Mouse (Mus musculus): ENCODE data around the gene Kpnb1. TPM values are rescaled to one million over a fixed set of nuclear protein-coding genes. Genes with fewer than 3 reads are reported as not detected.

Kpnb1 gene
- total and polyA plus RNA-seq, 3 experiments, result 22.1 to 80.8 (median 71.7) TPM

DNA sequence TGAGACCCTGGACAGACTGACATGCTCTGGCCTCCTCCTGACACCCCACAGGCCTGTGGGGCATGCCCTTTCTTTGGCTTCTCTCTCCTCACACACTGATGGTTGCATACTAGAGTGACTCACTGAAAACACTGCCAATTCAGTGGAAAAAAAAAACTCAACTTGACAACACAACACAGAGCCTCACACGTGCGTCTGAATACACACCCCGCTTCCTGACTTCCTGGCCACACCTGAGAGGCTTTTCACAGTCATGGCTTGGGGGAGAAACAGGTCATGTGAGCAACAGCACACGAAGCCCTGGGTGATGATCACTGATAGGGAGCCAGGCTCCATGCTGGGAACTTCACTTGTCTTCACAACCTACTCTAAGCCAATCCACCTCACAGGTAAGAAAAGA, 46.9 kb downstream of the Kpnb1 start:
- Histone ChIP-seq H3K79me2 (replicated peaks; ENCODE audit: control insufficient read depth, insufficient read depth, low read length) (no peaks in the 10 kb centered on the region), H3K4me3 (no peak overlapping the region), H3K27me3 (ENCODE audit: control insufficient read depth, insufficient read depth, low read length) (no peaks in the 10 kb centered on the region), H3K36me3 (ENCODE audit: control insufficient read depth, insufficient read depth, low read length) (no peaks in the 10 kb centered on the region), H3K9ac (ENCODE audit: low read depth, low read length) (no peak overlapping the region), H3K4me1 (ENCODE audit: control insufficient read depth, insufficient read depth, low read length) (peaks cover 2% of the 10 kb centered on the region; the same call in 1 of the 2 replicates), H3K27ac (no peak overlapping the region)
- intact Hi-C loops (cut with DNase I), result no loop called here
- 57% methylated on average over 4 of the region's 4 CpGs for WGBS
- DNase-seq, result no peak
- TF ChIP-seq CTCF (IDR thresholded peaks at IDR 0.05), result no peak
- no peak for TF ChIP-seq POLR2A (IDR thresholded peaks at IDR 0.05; ENCODE audit: insufficient read depth, low read depth, low read length)
- TF ChIP-seq EP300 (IDR thresholded peaks at IDR 0.05; ENCODE audit: insufficient read depth, low read depth, low read length), result no peak

DNA sequence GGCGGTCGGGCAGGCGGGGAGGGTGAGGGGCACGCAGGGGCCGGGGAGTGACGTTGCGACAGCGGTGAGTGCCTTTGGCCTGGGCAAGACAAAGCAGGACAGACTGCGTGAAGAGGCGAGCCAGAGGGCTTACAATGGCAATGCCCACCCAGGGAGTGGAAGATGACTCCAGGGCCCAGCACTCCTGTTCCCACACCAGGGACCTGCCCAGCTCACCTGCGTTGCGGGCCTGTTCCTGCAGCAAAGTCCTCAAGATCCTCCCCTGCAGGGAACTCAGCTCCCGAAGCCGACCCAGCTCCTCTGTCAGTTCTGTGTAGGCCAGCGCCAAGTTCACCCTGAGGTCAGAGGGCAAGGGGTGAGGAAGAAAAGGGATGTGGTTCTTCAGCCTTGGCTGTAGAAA, 48.4 kb downstream of the Kpnb1 start:
- no peak overlapping the region for H3K27ac ChIP-seq
- no peaks in the 10 kb centered on the region for H3K27me3 ChIP-seq (ENCODE audit: control insufficient read depth, insufficient read depth, low read length)

DNA sequence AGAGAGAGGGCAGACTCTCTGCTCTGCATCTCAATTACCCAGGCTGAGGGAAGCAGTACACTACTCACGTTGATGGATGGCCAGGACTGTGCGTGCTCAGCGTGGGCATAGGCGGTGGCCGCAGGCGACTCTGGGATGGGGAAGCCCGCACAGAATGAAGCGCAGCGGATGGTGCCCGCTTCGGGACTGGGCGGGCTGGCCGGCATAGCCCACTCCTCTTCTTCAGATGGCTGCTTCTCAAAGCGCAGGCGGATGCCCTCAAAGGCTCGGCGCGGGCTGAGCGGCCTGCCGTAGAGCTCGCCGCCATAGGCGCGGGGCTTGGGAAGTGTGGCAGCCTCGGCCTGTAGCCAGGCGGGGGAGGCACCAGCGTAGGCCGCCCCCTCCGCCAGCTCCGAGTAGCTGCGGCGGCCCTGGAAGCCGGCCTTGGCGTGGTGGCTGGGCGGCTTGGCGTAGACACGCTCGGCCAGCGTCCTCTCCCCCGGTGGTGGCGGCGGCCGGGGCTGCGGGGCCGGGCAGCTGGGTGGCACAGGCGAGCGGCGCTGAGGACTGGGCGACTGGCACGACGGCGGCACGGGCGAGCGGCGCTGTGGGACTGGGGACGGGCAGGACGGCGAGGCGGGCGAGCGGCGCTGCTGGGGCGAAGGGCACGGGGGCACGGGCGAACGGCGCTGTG, 49.0 kb downstream of the Kpnb1 start:
- H3K4me3 ChIP-seq, result peak overlapping the region; percentile 36; the same call in 1 of the 2 replicates
- H3K27ac ChIP-seq, result no peak overlapping the region
- H3K4me1 ChIP-seq (ENCODE audit: control insufficient read depth, insufficient read depth, low read length), result peaks cover 2% of the 10 kb centered on the region; the same call in 1 of the 2 replicates
- no peaks in the 10 kb centered on the region for H3K79me2 ChIP-seq (replicated peaks; ENCODE audit: control insufficient read depth, insufficient read depth, low read length)
- 68% methylated on average over 69 of the region's 69 CpGs for WGBS
- H3K9ac ChIP-seq (ENCODE audit: low read depth, low read length), result peak overlapping the region; percentile 85
- intact Hi-C loops (cut with DNase I), result no loop called here
- peak; percentile 32 to 39 for DNase-seq
- TF ChIP-seq EP300 (IDR thresholded peaks at IDR 0.05; ENCODE audit: insufficient read depth, low read depth, low read length), result no peak
- no peak for TF ChIP-seq CTCF (IDR thresholded peaks at IDR 0.05)
- no peak for TF ChIP-seq POLR2A (IDR thresholded peaks at IDR 0.05; ENCODE audit: insufficient read depth, low read depth, low read length)
- H3K27me3 ChIP-seq (ENCODE audit: control insufficient read depth, insufficient read depth, low read length), result no peaks in the 10 kb centered on the region
- no peaks in the 10 kb centered on the region for H3K36me3 ChIP-seq (ENCODE audit: control insufficient read depth, insufficient read depth, low read length)

More for the DNA sequence above, 48.4 kb downstream of the Kpnb1 start:
- no peaks in the 10 kb centered on the region for H3K36me3 ChIP-seq (ENCODE audit: control insufficient read depth, insufficient read depth, low read length)
- WGBS, result 65% methylated on average over 15 of the region's 15 CpGs
- no peaks in the 10 kb centered on the region for H3K79me2 ChIP-seq (replicated peaks; ENCODE audit: control insufficient read depth, insufficient read depth, low read length)
- DNase-seq, result no peak
- peaks cover 2% of the 10 kb centered on the region; the same call in 1 of the 2 replicates for H3K4me1 ChIP-seq (ENCODE audit: control insufficient read depth, insufficient read depth, low read length)
- TF ChIP-seq EP300 (IDR thresholded peaks at IDR 0.05; ENCODE audit: insufficient read depth, low read depth, low read length) (no peak), CTCF (IDR thresholded peaks at IDR 0.05) (no peak), POLR2A (IDR thresholded peaks at IDR 0.05; ENCODE audit: insufficient read depth, low read depth, low read length) (no peak)
- H3K4me3 ChIP-seq, result peak overlapping the region; percentile 36; the same call in 1 of the 2 replicates
- H3K9ac ChIP-seq (ENCODE audit: low read depth, low read length), result peak overlapping the region; percentile 85
- intact Hi-C loops (cut with DNase I), result no loop called here

DNA sequence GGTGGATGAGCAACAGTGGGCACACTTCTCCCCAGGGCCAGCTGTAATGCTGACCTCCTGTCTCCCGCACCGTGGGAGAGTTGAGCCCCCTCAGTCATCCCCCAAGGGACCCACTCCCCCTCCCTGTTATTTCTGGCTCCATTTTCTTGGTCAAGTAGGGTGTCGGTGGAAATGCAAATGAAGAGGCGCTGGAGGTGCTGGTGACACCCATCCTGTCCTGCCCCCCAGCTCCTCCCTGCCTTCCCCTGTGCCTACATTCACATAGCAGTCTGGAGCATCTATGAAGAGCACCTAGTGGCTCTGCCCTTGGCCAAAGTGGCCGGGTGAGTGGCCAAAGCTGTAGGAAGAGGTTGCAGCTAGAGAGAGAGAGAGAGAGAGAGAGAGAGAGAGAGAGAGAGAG, 54.4 kb downstream of the Kpnb1 start:
- H3K4me1 ChIP-seq (ENCODE audit: control insufficient read depth, insufficient read depth, low read length), result no peaks in the 10 kb centered on the region; the same call in 1 of the 2 replicates
- H3K9ac ChIP-seq (ENCODE audit: low read depth, low read length), result no peak overlapping the region
- 34% methylated on average over 5 of the region's 5 CpGs for WGBS
- TF ChIP-seq EP300 (IDR thresholded peaks at IDR 0.05; ENCODE audit: insufficient read depth, low read depth, low read length) (no peak), POLR2A (IDR thresholded peaks at IDR 0.05; ENCODE audit: insufficient read depth, low read depth, low read length) (no peak), CTCF (IDR thresholded peaks at IDR 0.05) (no peak)
- no peak overlapping the region for H3K27ac ChIP-seq
- H3K36me3 ChIP-seq (ENCODE audit: control insufficient read depth, insufficient read depth, low read length), result no peaks in the 10 kb centered on the region
- no peak for DNase-seq
- intact Hi-C loops (cut with DNase I), result no loop called here
- no peaks in the 10 kb centered on the region for H3K79me2 ChIP-seq (replicated peaks; ENCODE audit: control insufficient read depth, insufficient read depth, low read length)
- no peaks in the 10 kb centered on the region for H3K27me3 ChIP-seq (ENCODE audit: control insufficient read depth, insufficient read depth, low read length)
- no peak overlapping the region for H3K4me3 ChIP-seq

DNA sequence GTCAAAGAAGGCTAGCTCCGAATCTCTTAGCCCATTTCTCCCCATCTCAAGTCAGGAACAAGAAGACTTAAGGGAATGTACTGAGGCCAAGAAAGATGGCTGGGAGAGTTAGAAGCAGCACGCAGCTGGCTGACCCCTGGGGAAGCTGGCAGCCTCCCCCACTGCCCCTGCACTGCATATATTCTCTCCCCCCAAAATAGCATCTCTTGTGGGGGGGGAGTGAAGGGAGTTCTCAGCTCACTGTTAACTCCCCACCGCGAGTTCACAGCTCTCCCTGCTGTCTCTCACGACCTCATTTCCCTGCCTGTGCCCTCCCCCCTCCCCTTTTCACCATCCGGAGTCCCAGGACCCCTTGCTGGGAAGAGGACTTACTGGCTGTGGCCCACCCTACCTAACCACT, 55.5 kb downstream of the Kpnb1 start:
- H3K27ac ChIP-seq, result no peak overlapping the region
- DNase-seq, result no peak
- H3K79me2 ChIP-seq (replicated peaks; ENCODE audit: control insufficient read depth, insufficient read depth, low read length), result no peaks in the 10 kb centered on the region
- no peak overlapping the region for H3K9ac ChIP-seq (ENCODE audit: low read depth, low read length)
- WGBS, result 28% methylated on average over 6 of the region's 6 CpGs
- H3K4me1 ChIP-seq (ENCODE audit: control insufficient read depth, insufficient read depth, low read length), result no peaks in the 10 kb centered on the region; the same call in 1 of the 2 replicates
- no peaks in the 10 kb centered on the region for H3K27me3 ChIP-seq (ENCODE audit: control insufficient read depth, insufficient read depth, low read length)
- no peaks in the 10 kb centered on the region for H3K36me3 ChIP-seq (ENCODE audit: control insufficient read depth, insufficient read depth, low read length)
- intact Hi-C loops (cut with DNase I), result no loop called here
- TF ChIP-seq CTCF (IDR thresholded peaks at IDR 0.05) (no peak), EP300 (IDR thresholded peaks at IDR 0.05; ENCODE audit: insufficient read depth, low read depth, low read length) (no peak), POLR2A (IDR thresholded peaks at IDR 0.05; ENCODE audit: insufficient read depth, low read depth, low read length) (no peak)
- no peak overlapping the region for H3K4me3 ChIP-seq

DNA sequence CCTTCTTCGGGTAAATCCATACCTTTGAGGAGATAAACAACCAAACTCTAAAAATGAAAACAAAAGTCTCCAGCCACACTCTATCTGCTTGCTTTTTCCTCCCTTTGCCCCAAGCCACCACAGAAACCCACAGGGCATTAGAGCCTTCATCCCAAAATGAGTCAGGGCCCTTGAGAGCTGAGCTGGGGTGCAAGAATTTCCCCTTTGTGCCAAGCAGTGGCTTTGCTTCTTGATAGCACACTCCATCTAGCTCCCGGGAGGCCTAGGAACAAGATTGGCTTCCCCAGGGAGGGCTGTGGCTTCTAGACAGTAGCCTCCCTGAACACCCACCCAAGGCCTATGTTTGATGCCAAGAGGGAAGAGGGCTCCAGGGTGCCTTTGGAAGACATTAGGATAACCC, 56.0 kb downstream of the Kpnb1 start:
- Histone ChIP-seq H3K9ac (ENCODE audit: low read depth, low read length) (no peak overlapping the region), H3K79me2 (replicated peaks; ENCODE audit: control insufficient read depth, insufficient read depth, low read length) (no peaks in the 10 kb centered on the region), H3K4me1 (ENCODE audit: control insufficient read depth, insufficient read depth, low read length) (no peaks in the 10 kb centered on the region; the same call in 1 of the 2 replicates), H3K4me3 (no peak overlapping the region), H3K27ac (no peak overlapping the region), H3K27me3 (ENCODE audit: control insufficient read depth, insufficient read depth, low read length) (no peaks in the 10 kb centered on the region), H3K36me3 (ENCODE audit: control insufficient read depth, insufficient read depth, low read length) (no peaks in the 10 kb centered on the region)
- WGBS, result 56% methylated on average over 2 of the region's 2 CpGs
- intact Hi-C loops (cut with DNase I), result no loop called here
- TF ChIP-seq EP300 (IDR thresholded peaks at IDR 0.05; ENCODE audit: insufficient read depth, low read depth, low read length), result no peak
- TF ChIP-seq POLR2A (IDR thresholded peaks at IDR 0.05; ENCODE audit: insufficient read depth, low read depth, low read length), result no peak
- no peak for TF ChIP-seq CTCF (IDR thresholded peaks at IDR 0.05)
- no peak for DNase-seq
